Mouse (Mus musculus) ovary, postnatal 14 days (tissue): ENCODE results near the gene Fkbp5.
"Not testable (repeated sequence)": the region's sequence is repeated elsewhere in the genome, so short reads cannot be mapped to it uniquely, and the experiment has no call there.

Source experiments
- DNase-seq: peaks from one replicate; pipeline ENCODE4 v3.0.0; 2022; ENCODE audit warnings: low spot score

Gene Fkbp5

DNA sequence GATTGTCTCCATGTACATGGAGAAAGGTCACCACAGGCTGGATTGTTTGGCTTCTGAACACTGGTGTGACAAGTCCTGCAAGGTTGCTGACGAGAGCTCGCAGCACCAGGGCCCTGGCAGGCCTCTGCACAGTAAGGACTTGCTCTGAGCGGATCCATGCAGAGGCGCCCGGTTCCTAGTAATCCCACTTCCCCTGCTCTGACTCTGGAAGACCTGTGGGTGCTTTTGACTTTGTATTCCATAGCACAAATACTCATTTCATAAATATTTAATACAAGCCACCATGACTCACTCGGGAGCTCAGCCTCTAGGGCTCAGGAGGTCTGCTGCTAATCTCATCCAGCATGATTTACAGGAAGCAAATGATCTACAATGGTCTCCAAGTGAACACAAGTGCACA lies 97.7 kb downstream of the Fkbp5 start:
- no peak for DNase-seq

GRCm38 (mm10) chr17:28418954-28419353 lies 98.4 kb downstream of the Fkbp5 start:
- DNase-seq, result no peak

- DNase-seq, result not testable (repeated sequence)
These were observed 98.8 kb downstream of the Fkbp5 start for GRCm38 (mm10) chr17:28418481-28418880.

DNA sequence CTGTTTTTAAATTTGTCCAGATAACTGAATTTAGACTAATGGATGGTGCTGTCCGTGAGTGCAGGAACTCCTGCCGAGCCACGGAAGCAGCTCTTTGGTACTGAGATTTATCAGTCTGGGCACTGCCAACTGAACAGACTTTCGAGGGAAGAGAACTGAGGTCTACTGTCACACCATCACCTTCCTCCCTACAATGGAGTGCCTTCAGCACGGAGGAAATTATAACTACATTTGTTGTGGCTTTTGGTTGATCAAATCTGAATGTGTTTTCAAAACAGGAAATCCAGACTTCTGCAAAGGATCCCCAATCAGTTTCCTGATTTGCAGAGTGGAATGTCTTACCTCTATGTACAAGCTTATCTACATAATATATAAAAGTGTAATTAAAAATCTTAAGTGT lies 99.6 kb downstream of the Fkbp5 start:
- no peak for DNase-seq

GRCm38 (mm10) chr17:28415271-28415670 lies 102.1 kb downstream of the Fkbp5 start:
- no peak for DNase-seq

DNA sequence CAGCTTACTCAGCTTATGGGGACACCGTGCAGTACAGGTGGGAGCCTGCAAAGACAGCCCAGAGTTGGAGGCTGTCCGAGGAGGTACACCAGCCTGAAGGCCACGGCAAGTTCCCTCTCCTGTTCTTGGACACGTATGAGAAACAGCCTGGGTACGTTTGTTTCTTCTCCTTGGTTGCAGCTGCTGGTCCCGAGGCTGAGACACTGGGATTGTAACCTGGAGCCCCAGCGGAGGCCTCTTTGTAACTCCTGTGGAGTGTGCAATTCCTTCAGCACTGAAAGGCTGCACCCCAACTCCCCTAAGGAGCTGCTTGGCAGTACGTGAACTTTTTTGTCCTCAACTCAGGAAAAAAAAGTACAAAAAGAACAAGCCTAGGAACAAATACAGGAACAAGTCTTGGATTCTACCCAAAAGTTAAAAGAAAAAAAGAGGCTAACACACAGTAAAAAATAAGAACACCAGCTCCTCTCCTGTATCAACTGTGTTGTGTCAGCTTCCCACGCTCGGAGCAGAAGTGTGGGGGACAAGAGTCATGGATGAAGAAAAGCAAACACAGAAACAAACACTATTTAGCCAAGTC lies 105.9 kb downstream of the Fkbp5 start:
- DNase-seq, result no peak

DNA sequence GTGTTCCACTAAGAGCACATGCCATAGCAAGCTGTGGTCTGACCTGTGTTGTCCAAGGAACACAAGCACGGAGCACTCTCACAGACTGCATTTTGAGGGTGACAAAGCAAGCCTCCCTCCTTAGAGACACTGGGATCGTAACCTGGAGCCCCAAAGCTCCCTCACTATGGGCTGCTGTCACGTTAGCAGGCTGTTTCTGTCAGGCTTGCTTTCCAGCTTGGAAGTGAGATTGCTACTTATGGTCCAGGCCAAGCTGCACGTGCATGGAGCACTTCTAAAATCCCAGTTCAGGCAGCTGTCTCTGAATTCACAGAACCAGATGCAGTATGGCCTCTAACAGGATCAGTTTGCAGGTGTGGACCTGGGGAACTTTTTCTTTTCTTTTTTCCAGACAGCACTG lies 106.6 kb downstream of the Fkbp5 start:
- no peak for DNase-seq

GRCm38 (mm10) chr17:28408251-28408918 lies 108.9 kb downstream of the Fkbp5 start:
- no peak for DNase-seq

- DNase-seq, result peak; percentile 64
These were observed 109.7 kb downstream of the Fkbp5 start for GRCm38 (mm10) chr17:28407418-28408250.

- DNase-seq, result no peak
These were observed 110.9 kb downstream of the Fkbp5 start for GRCm38 (mm10) chr17:28406471-28406870.

GRCm38 (mm10) chr17:28404745-28405144 lies 112.6 kb downstream of the Fkbp5 start:
- DNase-seq, result not testable (repeated sequence)

DNA sequence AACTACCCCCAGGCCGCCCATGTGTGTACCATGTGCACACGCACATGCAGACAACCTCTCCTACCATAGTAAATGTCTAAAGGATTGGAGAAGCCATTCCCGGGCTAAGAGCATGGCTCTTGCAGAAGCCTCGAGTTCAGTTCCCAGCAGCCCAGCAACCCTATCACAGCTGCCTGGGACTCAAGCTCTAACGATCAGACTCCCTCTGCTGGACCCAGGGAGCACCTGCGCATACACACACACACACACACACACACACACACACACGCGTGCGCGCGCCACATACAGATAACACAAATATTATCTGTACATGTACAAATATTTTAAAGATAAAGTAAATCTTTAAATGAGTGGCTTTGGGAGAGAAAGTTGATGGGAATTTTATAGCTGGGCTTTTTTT lies 113.0 kb downstream of the Fkbp5 start:
- no peak for DNase-seq

DNA sequence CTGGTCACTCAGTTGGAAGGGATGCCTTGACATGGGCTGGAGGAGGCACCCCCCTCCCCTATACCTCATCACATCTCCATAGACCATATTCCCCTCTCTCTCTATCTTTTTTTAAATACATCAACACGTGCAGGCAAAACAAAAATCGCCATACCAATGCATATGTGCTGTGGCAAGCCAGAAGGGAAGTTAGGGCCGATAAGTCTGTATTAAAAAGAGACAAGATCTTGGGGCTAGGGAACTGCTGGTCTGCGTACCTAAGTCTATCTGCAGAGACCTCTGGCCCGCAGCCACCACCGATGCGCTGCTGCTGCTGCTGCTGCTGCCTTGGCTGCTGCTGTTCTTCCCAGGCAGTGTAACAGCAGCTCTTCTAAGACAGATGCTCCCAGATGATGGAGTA lies 122.3 kb downstream of the Fkbp5 start:
- DNase-seq, result no peak

DNA sequence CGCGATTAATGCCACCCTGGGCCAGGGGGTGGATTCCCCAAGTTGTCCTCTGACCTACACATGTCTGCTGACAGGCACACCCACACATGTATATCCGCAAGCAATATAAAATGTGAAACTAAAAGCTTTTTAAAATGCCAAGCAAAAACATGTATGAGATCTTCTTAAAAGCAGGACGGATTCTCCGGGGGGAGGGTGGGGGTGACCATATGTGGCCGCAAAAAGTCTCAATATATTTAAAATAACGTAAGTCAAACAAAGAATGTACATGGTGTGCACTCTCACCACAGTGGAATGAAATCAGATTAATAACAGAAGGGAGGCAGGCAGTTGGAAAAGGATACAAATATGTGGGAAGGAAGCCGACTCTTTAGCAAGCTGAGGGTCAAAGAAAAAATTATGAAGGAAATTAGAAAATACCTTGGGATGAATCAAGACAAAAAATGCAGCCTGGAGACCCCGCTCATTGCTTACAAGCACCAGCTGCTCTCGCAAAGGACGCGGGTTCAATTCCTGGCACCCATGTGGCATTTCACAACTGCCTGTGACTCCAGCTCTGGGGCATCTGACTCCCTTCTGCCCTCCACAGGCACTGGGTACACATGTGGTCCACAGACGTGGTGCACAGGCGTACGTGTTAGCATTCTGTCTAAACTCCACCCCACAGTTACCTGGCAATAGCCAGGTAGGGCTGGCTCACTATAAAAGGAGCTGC lies 123.1 kb downstream of the Fkbp5 start:
- no peak for DNase-seq

- no peak for DNase-seq
These were observed 125.5 kb downstream of the Fkbp5 start for GRCm38 (mm10) chr17:28391568-28392432.

DNA sequence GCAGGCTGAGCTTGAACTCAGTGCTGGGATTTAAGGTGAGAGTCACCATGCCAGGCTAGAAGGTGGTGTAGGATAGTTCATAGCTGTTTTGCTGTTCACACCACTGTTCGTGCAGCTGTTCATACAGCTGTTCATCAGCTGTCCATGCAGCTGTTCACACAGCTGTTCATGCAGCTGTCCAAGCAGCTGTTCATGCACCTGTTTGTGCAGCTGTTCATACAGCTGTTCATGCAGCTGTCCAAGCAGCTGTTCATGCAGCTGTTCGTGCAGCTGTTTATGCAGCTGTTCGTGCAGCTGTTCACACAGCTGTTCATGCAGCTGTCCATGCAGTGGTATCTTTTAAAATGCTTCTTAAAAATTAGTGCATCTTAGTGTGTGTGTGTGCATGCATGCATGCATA lies 128.8 kb downstream of the Fkbp5 start:
- DNase-seq, result no peak

GRCm38 (mm10) chr17:28386150-28386905 lies 131.0 kb downstream of the Fkbp5 start:
- peak; percentile 82 for DNase-seq

GRCm38 (mm10) chr17:28384298-28384697 lies 133.0 kb downstream of the Fkbp5 start:
- no peak for DNase-seq

DNA sequence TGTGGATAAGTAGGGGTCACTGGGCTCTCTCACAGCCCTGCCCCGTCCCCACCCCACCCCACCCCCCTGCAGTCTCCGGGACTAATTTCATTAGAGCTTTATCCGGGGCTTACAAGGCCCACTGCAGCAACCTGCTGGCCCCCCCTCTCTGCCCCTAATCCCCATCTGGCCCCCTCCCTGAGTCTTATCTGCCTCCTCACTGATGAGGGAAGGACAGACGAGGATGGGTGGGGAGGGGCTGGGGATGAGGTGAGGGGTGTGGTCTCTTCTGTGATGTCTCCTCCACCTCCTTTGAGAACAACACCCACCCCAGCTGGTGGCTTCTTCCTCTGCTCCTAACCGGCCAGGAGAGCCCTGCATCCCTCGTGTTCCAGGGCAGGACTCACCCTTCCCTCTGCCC lies 137.1 kb downstream of the Fkbp5 start:
- no peak for DNase-seq

- DNase-seq, result no peak
These were observed 141.7 kb downstream of the Fkbp5 start for GRCm38 (mm10) chr17:28375592-28376061.

GRCm38 (mm10) chr17:28374494-28374893 lies 142.8 kb downstream of the Fkbp5 start:
- no peak for DNase-seq
